Mouse (Mus musculus): ENCODE measurements around the gene Ankrd49.

Ankrd49 gene

DNA sequence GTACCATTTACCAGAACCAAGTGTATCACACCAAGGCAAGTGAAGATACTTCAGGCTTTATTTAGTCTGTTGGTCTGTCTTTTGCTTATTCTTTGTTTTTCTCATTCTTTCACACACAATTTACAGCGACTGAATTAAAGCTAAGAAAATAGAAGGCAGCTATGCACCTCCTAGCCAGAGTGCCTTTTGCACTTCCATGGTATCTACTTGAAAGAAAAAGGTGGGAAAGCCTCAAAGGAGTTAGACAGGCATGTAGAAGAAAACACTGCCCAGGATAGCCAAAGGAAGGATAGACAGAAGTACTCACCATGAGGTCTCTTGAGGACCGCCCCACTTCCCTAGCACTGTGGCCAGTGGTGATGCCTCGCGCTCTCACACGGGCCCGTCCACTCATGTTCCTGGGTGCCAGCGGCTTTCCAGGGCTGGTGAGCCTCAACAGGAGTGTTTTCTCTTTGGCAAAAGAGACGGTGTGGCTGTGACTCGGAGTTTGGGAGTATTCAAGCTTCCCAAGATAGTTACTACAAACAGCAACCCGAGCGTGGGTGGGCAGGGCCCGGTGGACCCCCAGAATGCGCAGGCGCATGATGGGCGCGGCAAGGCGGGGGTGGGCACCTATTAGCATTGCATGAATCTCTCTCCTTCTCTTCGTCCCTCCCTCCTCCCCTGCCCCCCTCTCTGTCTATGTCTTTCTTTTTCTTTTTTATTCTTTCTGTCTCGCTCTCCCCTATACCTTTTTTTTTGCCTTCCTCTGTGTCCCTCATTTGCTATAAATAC lies 44.3 kb downstream of the Ankrd49 start, which contains the start of gene Piwil4:
Piwil4 (minus strand) TSS at position 583 of the 774 bp plus-strand sequence.
- DNase-seq: no peak

DNA sequence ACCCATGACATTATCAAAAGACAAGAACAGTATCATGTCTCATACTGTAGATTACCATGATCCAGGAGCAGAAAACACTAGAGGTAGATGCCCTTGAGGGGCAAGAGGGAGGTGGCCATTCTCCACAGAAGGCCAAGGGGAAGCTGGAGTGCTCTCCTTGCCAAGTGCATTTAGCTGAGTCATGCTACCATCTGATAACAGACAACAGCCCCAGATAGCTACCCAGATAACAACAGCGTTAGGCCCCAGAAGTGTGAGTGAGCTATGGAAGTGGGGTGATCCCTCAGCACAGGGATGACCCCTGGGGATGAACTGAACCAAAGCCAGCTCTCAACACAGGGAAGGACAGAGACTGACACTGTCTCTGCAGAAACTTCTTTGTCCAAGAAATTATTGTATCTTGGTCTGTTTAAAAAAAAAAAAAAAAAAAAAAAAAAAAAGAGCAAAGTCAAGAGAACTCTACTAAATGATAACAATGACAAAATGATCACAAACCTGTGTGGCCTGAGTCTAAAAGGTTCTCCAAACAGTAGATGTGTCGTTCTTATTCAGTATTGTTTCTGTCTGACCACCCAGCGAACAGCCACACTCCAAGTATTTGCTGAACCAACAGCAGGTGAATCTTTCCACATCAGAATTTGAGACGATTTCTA lies 45.0 kb downstream of the Ankrd49 start:
- DNase-seq: no peak

DNA sequence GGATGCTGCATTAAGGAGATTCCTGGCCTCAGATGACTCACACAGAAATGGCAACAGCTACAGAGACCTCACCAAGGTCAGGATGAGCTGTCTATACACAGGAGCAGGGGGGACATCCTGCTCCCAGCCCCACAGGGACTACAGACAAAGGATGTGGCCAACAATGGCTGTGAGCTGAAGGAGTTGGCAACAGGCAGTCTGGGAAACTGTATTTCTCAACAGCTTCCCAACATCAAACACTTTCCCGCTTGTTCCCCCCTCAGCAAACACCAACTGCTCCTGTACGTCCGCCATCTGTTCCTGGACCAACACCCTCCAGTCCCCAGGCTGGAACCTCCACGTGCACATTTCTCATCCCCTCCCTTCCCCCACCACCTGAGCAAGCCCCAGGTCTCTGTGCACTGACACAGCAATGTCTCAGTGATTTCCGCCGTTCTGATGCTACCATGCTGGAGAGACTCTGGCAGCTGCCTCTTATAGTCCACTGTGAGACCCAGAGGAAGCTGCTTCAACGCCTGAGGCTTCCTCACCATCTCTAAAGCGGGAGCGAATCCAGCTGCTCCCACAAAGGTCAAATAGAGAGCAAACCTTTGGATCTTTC lies 53.6 kb downstream of the Ankrd49 start:
- peak; percentile 53 for DNase-seq

Measured in retina, postnatal 1 day (tissue).